Mouse (Mus musculus): ENCODE data around the gene Gm20708.

DNA sequence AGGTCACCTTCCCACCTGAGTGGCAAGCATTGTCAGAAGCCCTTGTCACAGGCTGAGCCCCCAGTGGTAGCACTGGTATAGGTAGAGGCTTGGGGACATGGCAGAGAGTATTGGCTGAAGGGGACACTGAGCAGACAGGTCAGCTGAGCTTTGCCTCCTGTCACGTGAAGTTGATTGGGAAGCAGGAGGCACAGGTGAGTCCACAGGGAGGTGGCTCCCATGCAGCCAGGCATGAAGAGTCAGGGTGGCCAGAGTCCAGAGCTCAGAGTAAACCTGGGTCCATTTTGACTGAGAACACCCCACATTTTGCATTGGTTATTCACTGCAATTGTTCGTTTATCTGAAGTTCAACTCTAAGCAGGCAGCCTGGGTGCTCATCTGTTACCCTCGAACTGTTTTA lies 43.4 kb downstream of the Gm20708 start:
- TF ChIP-seq POLR2A (IDR thresholded peaks at IDR 0.05; ENCODE audit: control insufficient read depth, extremely low read depth, insufficient read depth, low read length, poor library complexity) = no peak
- TF ChIP-seq CTCF (IDR thresholded peaks at IDR 0.05; ENCODE audit: borderline replicate concordance, control insufficient read depth, extremely low read depth, insufficient read depth, low read length, poor library complexity) = no peak

Measured in thymus, adult 2 months (tissue).